Mouse (Mus musculus): Measurements from ENCODE around the gene Il10ra.

Gene Il10ra

DNA sequence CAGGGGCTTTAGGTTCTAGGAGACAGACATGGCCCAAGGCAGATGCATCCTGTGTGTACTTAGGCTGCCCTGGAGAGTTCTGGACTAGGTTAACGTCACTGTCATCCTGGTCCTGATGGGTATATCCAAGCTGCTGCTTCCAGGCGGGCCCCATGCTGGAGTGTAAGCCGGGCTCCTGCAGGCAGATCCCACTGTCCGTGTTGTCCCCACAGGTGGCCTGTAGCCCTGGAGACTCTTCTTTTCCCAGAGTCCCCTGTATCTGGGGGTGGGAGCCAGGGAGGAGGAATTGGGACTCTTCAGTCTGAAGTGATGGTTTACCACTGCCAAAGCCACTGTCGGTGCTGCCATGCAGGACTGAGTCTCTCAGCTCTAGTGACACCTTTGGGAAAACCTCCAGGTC lies 13.0 kb downstream of the Il10ra start:
- no peak for DNase-seq

GRCm38 (mm10) chr9:45255431-45255830 lies 13.5 kb downstream of the Il10ra start:
- DNase-seq, result peak; percentile 5 to 45

DNA sequence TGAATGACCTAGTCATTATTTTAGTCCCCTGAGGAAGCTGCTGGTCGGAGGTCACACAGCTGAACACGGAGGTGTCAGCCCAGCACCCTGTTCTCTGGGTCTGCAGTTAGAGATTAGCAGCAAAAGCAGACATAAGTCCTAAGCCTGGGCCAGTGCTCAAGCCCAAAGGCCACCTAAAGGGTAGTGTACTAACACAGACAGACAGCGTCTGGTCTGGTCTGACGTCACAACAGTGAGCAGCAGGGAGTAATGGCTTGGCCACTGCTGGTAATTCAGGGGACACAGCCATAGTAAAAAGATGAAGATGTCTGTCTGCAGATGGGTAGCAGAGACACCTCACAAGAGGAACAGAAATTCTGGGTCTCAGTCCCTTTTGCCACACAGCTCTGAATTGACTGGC lies 14.3 kb downstream of the Il10ra start:
- DNase-seq, result no peak

- peak in 1 of 2 experiments; percentile 40 for DNase-seq
Measured at GRCm38 (mm10) chr9:45254021-45254420, 14.9 kb downstream of the Il10ra start.

- DNase-seq, result no peak
Measured at GRCm38 (mm10) chr9:45252395-45252794, 16.6 kb downstream of the Il10ra start.

- no peak for DNase-seq
Measured at GRCm38 (mm10) chr9:45251990-45252389, 17.0 kb downstream of the Il10ra start.

GRCm38 (mm10) chr9:45251281-45251680 lies 17.7 kb downstream of the Il10ra start:
- DNase-seq, result peak in 1 of 2 experiments; percentile 19

- DNase-seq, result peak in 1 of 2 experiments; percentile 6
Measured at GRCm38 (mm10) chr9:45250306-45250705, 18.6 kb downstream of the Il10ra start.

GRCm38 (mm10) chr9:45247536-45247935 lies 21.4 kb downstream of the Il10ra start:
- DNase-seq, result no peak

DNA sequence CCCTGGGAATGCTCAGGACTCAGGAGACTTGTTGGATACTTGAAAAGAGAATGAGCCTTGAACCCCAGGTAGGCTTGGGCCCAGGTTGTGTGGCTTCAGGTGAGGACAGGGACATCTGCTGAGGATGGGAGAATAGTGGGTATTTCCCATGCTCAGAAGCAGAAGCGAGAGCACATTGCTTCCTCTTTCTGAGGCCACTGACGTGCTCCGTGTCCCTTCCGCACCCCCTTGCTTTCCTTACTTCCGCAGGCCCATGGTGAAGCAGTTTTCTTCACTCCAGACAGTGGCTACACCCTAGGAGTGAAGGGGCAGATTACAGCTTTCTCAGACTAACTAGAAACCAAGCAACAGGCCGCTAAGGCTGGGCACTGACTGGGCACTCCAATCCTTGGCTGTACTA lies 22.9 kb downstream of the Il10ra start:
- DNase-seq, result no peak

- DNase-seq, result no peak
Measured at GRCm38 (mm10) chr9:45245432-45245831, 23.5 kb downstream of the Il10ra start.

DNA sequence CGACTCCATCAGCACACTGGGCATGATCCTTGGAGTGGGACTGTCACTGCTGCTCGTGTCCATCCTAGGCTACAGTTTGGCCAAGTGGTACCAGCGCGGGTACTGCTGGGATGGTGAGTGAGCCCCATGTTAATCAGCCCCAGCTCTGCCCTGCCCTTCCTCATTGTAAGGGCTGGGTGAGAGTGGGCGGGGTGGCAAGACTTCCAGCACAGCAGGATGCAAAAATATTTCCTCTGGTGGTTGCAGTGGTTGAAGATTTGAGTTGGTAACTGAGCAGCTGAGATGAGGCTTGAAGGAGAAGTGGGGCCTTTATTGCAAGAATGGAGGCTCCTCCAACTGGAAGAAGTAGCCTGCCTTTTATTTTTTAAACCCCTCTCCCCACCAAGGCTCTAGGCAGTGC lies 27.6 kb downstream of the Il10ra start:
- no peak for DNase-seq

DNA sequence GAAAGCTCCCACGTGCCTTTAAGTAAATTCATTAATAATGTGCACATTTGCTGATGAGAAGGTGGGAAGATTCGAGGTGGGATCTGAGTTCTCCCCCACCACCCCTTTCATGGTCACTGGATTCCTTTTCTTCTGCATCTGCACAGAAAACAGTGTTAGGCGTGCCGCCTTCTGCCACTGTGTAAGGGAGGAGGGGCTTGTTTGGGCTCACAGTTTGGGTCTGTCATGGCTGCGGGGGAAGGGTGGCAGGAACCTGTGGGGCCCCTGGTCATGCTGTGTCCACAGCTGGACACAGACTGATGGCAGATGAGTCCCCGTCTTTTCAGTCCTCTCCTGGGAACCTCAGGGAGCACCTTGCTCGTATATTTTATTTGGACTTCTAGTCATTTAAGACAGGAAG lies 32.2 kb downstream of the Il10ra start:
- no peak for DNase-seq

DNA sequence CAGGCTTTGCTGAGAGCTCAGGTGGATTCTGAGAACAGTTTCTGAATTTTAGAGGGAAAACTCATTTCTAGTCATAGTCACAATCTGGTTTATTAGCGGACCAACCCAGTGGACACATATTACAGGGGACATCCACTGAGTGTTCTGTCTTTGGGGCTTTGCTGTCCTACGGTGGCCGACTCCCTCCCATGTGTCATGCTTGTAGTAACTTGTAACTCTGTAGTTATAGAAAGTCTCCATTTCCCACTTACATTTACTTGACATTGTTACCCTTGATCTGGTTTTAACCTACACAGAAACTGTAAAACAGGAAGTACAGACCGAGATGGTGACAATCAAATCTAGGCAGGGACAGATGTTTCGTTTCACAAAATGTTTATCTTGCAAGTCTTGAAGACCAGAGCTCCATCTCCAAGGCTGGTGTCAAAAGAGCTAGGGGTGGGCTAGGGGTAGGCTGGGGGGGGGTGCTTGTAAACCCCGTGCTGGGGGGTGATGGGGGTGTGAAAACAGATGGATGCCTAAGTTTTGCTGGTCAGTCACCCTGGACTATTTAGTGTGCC lies 33.2 kb downstream of the Il10ra start:
- no peak for DNase-seq

- no peak for DNase-seq
Measured at GRCm38 (mm10) chr9:45229359-45229758, 39.6 kb downstream of the Il10ra start.

DNA sequence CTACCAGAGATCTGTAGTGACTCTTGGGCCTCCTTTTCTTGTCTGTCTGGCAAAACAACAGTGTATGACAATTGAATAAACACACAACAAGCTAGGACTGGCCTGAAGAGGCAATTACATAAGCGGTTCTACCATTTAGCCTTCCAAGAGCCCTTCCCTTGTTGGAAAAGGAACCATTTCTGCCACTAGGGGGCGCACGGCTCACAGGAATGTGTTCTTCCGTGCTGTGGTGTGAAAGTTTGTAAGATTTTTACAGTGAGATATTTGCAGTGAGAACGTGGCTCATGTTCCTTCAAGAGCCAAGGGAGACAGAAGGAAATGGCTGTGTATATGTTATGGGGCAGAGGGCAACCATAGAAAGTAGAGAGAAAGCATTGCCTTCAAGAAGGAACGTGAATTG lies 47.4 kb downstream of the Il10ra start:
- DNase-seq, result peak; percentile 89 to 97

DNA sequence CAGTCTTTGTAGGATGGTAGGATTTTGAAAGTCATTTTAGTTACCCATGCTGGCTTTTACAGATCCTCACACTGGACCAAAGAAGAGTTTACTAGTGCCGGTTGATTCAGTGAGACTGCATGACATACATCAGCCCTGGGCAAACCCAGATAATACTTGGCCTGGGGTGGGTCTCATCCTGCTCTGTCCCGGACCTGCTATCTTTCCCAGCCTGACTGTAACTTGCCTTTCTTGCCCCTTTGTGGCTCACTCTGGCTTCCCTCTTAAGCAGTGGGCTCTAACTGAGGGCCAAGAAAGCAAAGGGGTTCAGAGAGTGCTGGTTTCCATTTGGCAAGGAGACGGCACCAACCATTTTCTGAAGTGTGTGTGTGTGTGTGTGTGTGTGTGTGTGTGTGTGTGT lies 49.3 kb downstream of the Il10ra start:
- no peak for DNase-seq

- DNase-seq, result peak in 1 of 2 experiments; percentile 55
Measured at GRCm38 (mm10) chr9:45215526-45216179, 53.3 kb downstream of the Il10ra start.

GRCm38 (mm10) chr9:45212001-45212400 lies 56.9 kb downstream of the Il10ra start:
- peak in 1 of 2 experiments; percentile 48 for DNase-seq

DNA sequence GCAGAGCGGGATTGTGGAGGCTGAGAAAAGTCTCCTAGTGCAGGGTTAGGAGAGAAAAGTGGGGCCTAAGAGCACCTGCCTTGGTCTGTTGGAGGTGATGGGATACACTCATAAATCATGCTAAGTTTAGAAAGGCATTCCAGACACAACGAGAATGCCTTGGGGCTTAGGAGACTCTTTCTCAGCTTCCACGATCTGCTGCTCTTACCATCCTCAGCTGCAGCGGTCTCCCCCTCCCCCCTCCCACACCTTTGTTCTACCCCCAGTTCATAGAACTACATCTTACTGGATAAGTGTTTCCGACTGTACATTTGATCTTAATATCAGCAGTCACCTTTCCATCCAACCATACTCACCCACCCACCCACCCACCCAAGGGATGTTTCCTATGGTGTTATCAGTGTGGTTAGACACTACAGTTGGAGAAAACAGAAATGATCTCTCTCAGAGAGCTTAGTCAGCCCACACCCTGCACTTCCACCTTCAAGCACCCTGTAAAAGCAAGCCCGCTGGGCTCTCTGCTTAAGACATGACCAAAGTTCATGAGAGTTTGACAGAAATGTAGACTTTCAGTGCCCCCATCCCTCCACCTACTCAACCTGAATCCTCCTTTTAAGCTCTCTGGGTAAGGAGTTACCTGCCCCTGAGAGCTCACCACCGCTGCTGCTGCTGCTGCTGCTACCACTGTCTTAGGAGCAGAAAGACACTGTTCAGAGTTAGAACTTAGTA lies 61.8 kb downstream of the Il10ra start:
- DNase-seq, result no peak

DNA sequence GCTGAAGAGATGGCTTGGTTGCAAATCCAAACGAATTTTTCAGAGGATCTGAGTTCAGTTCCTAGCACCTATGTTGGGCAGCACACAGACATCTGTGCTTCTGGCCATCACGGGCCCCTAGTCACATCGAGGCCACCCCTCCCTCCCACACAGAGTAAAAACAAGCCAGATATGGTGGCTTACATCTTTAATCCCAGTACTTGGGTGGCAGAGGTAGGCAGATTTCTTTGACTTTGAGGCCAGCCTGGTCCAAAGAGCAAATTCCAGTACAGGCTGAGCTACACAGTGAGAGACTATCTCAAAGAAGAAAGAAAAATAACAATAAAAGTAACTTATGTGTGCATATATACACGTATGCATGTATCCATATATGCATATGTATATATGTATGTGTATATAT lies 62.8 kb downstream of the Il10ra start:
- peak in 1 of 2 experiments; percentile 50 for DNase-seq

GRCm38 (mm10) chr9:45205143-45205542 lies 63.8 kb downstream of the Il10ra start:
- peak; percentile 65 to 87 for DNase-seq

Measured in kidney, postnatal 25 days (tissue).